Mouse (Mus musculus) limb, embryonic 13.5 days (tissue): ENCODE results near the gene Ptprt. TPM values are rescaled to one million over a fixed set of nuclear protein-coding genes. Genes with fewer than 3 reads are reported as not detected.

Experiments used
- ATAC-seq: fragments of 200-750 bp; cut with Nextera tagmentation; 2 replicates; pipeline ENCODE4 v1.8.0; 2017; ENCODE audit warnings: low read depth, moderate number of reproducible peaks, moderate TSS enrichment; ENCODE audit not compliant: low FRiP score
- H3K27ac ChIP-seq: fragments of 300-500 bp; sonication (generic); 2 replicates; pipeline ENCODE4 v1.5.1; 2015; ENCODE audit warnings: inconsistent platforms, mild to moderate bottlenecking, moderate library complexity
- H3K27me3 ChIP-seq: fragments of 300-500 bp; sonication (generic); 2 replicates; pipeline ENCODE4 v1.6.1; 2015; ENCODE audit warnings: mild to moderate bottlenecking, inconsistent platforms
- H3K36me3 ChIP-seq: fragments of 300-500 bp; sonication (generic); 2 replicates; pipeline ENCODE4 v1.6.1; 2015; ENCODE audit warnings: inconsistent platforms, mild to moderate bottlenecking, moderate library complexity
- H3K4me1 ChIP-seq: fragments of 300-500 bp; sonication (generic); 2 replicates; pipeline ENCODE4 v1.6.1; 2015; ENCODE audit warnings: inconsistent platforms
- H3K4me2 ChIP-seq: fragments of 300-500 bp; sonication (generic); replicated peaks from 2 replicates; pipeline ENCODE4 v1.6.1; 2015; ENCODE audit warnings: inconsistent platforms, mild to moderate bottlenecking, moderate library complexity
- H3K4me3 ChIP-seq: fragments of 300-500 bp; sonication (generic); 2 replicates; pipeline ENCODE4 v1.5.1; 2015; ENCODE audit warnings: moderate library complexity, mild to moderate bottlenecking, inconsistent platforms
- H3K9ac ChIP-seq: fragments of 300-500 bp; sonication (generic); 2 replicates; pipeline ENCODE4 v1.6.1; 2015; ENCODE audit warnings: mild to moderate bottlenecking, inconsistent platforms
- H3K9me3 ChIP-seq: fragments of 300-500 bp; sonication (generic); 2 replicates; pipeline ENCODE4 v1.6.1; 2016; ENCODE audit warnings: inconsistent platforms
- WGBS: fragments of 180-500 bp; shearing (Covaris S2); methylation state at CpG from one replicate; pipeline ENCODE4 v1.1.7; 2015; 5-methylcytosine and 5-hydroxymethylcytosine counted together
- polyA plus RNA-seq: library from polyadenylated mRNA; unstranded; fragments of >200 nt; fragmentation: Nextera tagmentation; extraction: Ambion mirVana; gene quantifications from 2 replicates; pipeline ENCODE4 v1.2.1, GENCODE M21; 2015

Ptprt gene
- polyA plus RNA-seq, 1 experiment from 2014 or later, result 2.6 TPM

DNA sequence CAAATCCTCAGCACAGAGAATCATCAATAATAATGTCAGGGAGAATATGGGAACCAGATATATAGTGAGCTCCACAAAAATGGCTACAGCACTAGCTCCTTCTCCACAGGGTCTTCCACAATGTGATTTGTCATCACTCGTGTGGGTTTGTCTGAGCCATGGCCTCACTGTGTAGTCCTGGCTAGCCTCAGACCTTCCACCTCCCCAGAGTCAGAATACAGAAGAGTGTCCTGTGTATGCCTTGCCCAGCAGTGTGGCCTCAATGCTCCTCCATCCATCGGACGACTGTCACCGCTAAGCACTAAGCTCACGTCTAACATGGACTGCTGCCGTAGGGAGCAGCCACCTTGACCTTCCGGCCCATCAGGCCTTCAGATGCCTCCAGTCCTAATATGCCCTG, 83.1 kb downstream of the Ptprt start:
- H3K4me1 ChIP-seq, result peaks cover 9% of the 10 kb centered on the region; the same call in 1 of the 2 replicates
- WGBS, result 90% methylated on average over 7 of the region's 7 CpGs
- no peak overlapping the region for H3K4me3 ChIP-seq
- no peak overlapping the region for H3K4me2 ChIP-seq
- H3K36me3 ChIP-seq, result no peaks in the 10 kb centered on the region
- no peak overlapping the region for H3K9ac ChIP-seq
- no peaks in the 10 kb centered on the region for H3K9me3 ChIP-seq
- ATAC-seq, result no peak
- no peak overlapping the region for H3K27ac ChIP-seq
- H3K27me3 ChIP-seq, result no peaks in the 10 kb centered on the region

DNA sequence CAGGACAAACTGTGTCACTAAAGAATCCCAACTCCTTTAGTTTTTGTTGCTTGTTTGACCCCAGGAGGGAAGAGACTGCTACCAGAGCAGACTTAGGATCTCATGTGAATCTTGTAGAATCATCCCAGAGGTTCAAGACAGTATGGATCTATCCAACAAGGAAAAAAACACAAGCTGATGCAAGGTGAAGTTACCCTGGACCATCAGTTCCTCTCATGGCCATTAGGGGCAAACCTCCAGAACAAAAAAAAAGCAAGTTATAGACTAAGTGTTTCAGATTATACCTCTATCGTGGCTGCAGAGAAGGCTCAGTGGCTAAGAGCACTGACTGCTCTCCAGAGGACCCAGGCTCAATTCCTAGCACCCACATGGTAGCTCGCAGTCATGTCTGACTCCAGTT, 88.1 kb downstream of the Ptprt start:
- Histone ChIP-seq H3K4me3 (no peak overlapping the region), H3K9me3 (no peaks in the 10 kb centered on the region), H3K36me3 (no peaks in the 10 kb centered on the region), H3K27me3 (no peaks in the 10 kb centered on the region), H3K27ac (no peak overlapping the region), H3K4me1 (peaks cover 9% of the 10 kb centered on the region; the same call in 1 of the 2 replicates), H3K4me2 (no peak overlapping the region), H3K9ac (no peak overlapping the region)
- 75% methylated on average over 2 of the region's 2 CpGs for WGBS
- ATAC-seq, result no peak

DNA sequence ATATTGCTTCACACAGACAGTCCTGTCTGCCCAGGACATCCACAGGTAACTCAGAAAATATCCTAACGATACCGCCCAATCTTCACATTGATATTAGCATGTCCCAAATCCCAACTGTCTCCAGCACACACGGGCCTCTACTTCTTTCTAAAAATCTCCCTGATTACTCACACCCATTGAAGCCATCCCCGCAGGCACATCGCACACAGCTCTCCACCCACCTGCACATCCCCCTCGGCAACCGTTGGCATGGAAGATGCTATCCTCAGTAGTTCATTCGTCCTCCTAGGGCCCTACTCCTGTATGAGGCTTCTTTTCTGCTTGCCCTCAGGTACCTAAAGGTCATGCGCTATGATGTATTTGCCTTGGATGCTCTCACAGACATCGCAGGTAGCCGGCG, 89.9 kb downstream of the Ptprt start:
- ATAC-seq, result no peak
- Histone ChIP-seq H3K27ac (no peak overlapping the region), H3K4me2 (no peak overlapping the region), H3K4me3 (no peak overlapping the region), H3K4me1 (no peaks in the 10 kb centered on the region), H3K36me3 (no peaks in the 10 kb centered on the region), H3K9me3 (no peaks in the 10 kb centered on the region), H3K9ac (no peak overlapping the region), H3K27me3 (no peaks in the 10 kb centered on the region)
- WGBS, result 90% methylated on average over 12 of the region's 12 CpGs

- Histone ChIP-seq H3K4me1 (no peaks in the 10 kb centered on the region), H3K9me3 (no peaks in the 10 kb centered on the region), H3K36me3 (no peaks in the 10 kb centered on the region), H3K27me3 (no peaks in the 10 kb centered on the region), H3K27ac (no peak overlapping the region), H3K4me3 (no peak overlapping the region), H3K4me2 (no peak overlapping the region), H3K9ac (no peak overlapping the region)
- ATAC-seq, result no peak
- 43% methylated on average over 6 of the region's 6 CpGs for WGBS
Measured at GRCm38 (mm10) chr2:162568308-162569100, 92.4 kb downstream of the Ptprt start.

DNA sequence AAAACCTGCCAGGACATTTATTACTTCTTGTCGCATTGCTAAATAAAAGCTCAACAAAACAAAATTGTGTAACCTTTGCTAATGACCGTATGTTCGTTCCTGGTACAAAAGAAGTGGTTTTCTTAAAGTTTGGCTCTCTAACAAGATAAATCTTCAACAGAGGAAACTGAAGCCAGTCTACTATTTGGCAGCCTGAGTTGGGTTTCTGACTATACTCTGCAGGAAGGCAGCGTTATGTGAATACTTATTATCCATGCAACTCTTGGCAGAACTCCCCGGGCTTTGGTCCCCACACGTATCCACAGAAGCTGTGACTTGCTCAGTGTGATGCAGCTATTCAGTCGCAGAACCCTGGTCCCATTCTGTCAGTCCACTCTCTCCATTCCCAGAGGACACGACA, 112.6 kb downstream of the Ptprt start:
- H3K9me3 ChIP-seq, result no peaks in the 10 kb centered on the region
- 72% methylated on average over 8 of the region's 8 CpGs for WGBS
- H3K4me3 ChIP-seq, result no peak overlapping the region
- H3K36me3 ChIP-seq, result no peaks in the 10 kb centered on the region
- H3K27ac ChIP-seq, result no peak overlapping the region
- H3K4me1 ChIP-seq, result peaks cover 5% of the 10 kb centered on the region; the same call in 1 of the 2 replicates
- ATAC-seq, result no peak
- H3K27me3 ChIP-seq, result no peaks in the 10 kb centered on the region
- H3K4me2 ChIP-seq, result no peak overlapping the region
- no peak overlapping the region for H3K9ac ChIP-seq

- ATAC-seq, result no peak
- Histone ChIP-seq H3K27me3 (no peaks in the 10 kb centered on the region), H3K4me1 (no peaks in the 10 kb centered on the region), H3K9me3 (peaks cover 5% of the 10 kb centered on the region), H3K27ac (no peak overlapping the region), H3K4me3 (no peak overlapping the region), H3K9ac (no peak overlapping the region), H3K4me2 (no peak overlapping the region), H3K36me3 (no peaks in the 10 kb centered on the region)
- WGBS, result 36% methylated on average over 7 of the region's 7 CpGs
Measured at GRCm38 (mm10) chr2:162531638-162532037, 129.3 kb downstream of the Ptprt start.

- no peaks in the 10 kb centered on the region for H3K4me1 ChIP-seq
- no peaks in the 10 kb centered on the region for H3K27me3 ChIP-seq
- H3K36me3 ChIP-seq, result no peaks in the 10 kb centered on the region
- H3K9ac ChIP-seq, result no peak overlapping the region
- H3K9me3 ChIP-seq, result no peaks in the 10 kb centered on the region
- H3K4me2 ChIP-seq, result no peak overlapping the region
- no peak overlapping the region for H3K4me3 ChIP-seq
- no peak for ATAC-seq
- WGBS, result 97% methylated on average over 3 of the region's 3 CpGs
- H3K27ac ChIP-seq, result no peak overlapping the region
Measured at GRCm38 (mm10) chr2:162528911-162529310, 132.0 kb downstream of the Ptprt start.

DNA sequence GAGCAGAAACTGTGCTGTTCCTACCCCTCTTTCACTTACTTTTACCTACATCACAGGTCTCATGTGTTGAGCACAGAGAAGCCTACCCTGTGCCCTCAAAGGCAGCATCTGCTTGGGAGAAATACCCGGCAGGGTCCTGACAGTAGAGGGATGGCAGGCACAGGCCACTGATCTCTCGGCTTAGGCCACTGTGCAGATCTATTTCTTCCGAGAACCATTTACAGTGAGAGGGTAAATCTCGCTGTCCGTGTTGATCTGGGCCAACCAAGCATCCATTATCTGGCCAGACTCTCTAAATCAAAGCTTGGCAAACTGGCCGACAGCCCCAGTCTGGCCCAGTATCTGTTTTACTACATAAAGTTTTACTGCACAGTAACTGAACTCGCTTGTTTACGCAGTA, 145.0 kb downstream of the Ptprt start:
- Histone ChIP-seq H3K9me3 (no peaks in the 10 kb centered on the region), H3K4me1 (no peaks in the 10 kb centered on the region; the same call in 1 of the 2 replicates), H3K9ac (no peak overlapping the region), H3K4me2 (no peak overlapping the region), H3K27ac (no peak overlapping the region), H3K27me3 (no peaks in the 10 kb centered on the region), H3K4me3 (no peak overlapping the region), H3K36me3 (no peaks in the 10 kb centered on the region)
- ATAC-seq, result no peak
- WGBS, result 59% methylated on average over 8 of the region's 8 CpGs

- H3K36me3 ChIP-seq, result no peaks in the 10 kb centered on the region
- H3K4me1 ChIP-seq, result no peaks in the 10 kb centered on the region
- H3K4me2 ChIP-seq, result no peak overlapping the region
- no peaks in the 10 kb centered on the region for H3K27me3 ChIP-seq
- no peaks in the 10 kb centered on the region for H3K9me3 ChIP-seq
- ATAC-seq, result no peak
- 89% methylated on average over 4 of the region's 4 CpGs for WGBS
- H3K4me3 ChIP-seq, result no peak overlapping the region
- no peak overlapping the region for H3K9ac ChIP-seq
- no peak overlapping the region for H3K27ac ChIP-seq
Measured at GRCm38 (mm10) chr2:162513072-162513471, 147.9 kb downstream of the Ptprt start.

DNA sequence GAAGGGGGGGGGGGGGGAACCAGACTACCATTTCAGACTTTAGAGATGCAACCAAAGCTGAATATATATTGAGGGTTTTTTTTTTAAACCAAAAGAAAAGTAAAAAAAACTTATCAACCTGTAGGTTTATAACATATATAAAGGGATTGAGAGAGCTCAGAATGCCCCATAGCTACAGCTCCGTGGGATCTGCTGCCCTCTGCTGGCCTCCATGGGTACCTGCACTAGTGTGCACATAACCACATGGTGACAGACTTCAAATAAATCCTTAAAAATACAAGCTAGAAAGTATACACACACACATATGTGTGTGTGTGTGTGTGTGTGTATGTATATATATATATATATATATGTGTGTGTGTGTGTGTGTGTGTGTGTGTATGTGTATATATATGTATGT, 148.9 kb downstream of the Ptprt start:
- no peak overlapping the region for H3K4me2 ChIP-seq
- H3K9me3 ChIP-seq, result no peaks in the 10 kb centered on the region
- H3K36me3 ChIP-seq, result no peaks in the 10 kb centered on the region
- no peak overlapping the region for H3K27ac ChIP-seq
- 91% methylated on average over 1 of the region's 1 CpGs for WGBS
- no peaks in the 10 kb centered on the region for H3K4me1 ChIP-seq
- ATAC-seq, result no peak
- H3K9ac ChIP-seq, result no peak overlapping the region
- H3K27me3 ChIP-seq, result no peaks in the 10 kb centered on the region
- no peak overlapping the region for H3K4me3 ChIP-seq

DNA sequence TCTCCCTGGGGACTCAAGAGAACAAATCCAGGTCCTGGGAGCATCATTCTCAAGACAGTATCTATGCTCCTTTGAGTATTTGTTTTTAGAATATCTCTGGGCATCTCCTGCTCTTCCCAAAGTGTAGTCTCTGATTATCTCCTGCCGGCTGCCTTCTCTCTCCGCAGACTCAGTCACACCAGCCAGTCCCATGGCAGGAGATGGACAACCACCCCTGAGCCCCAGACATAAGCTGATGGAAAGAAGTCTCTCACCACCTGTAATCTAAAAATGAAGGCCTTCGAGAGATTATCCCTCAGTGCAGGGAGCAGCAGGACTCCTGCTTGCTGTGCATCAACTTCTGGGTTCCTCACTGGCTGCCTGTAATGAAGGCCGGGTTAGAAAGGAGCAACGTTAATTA, 151.9 kb downstream of the Ptprt start:
- Histone ChIP-seq H3K4me1 (no peaks in the 10 kb centered on the region), H3K4me3 (no peak overlapping the region), H3K27me3 (no peaks in the 10 kb centered on the region), H3K4me2 (no peak overlapping the region), H3K27ac (no peak overlapping the region), H3K9me3 (no peaks in the 10 kb centered on the region), H3K9ac (no peak overlapping the region), H3K36me3 (no peaks in the 10 kb centered on the region)
- 73% methylated on average over 5 of the region's 5 CpGs for WGBS
- ATAC-seq, result no peak

GRCm38 (mm10) chr2:162507664-162508063, 153.3 kb downstream of the Ptprt start:
- Histone ChIP-seq H3K4me3 (no peak overlapping the region), H3K27ac (no peak overlapping the region), H3K4me1 (no peaks in the 10 kb centered on the region), H3K27me3 (no peaks in the 10 kb centered on the region), H3K9ac (no peak overlapping the region), H3K4me2 (no peak overlapping the region), H3K9me3 (no peaks in the 10 kb centered on the region), H3K36me3 (no peaks in the 10 kb centered on the region)
- WGBS, result 88% methylated on average over 10 of the region's 10 CpGs
- no peak for ATAC-seq

DNA sequence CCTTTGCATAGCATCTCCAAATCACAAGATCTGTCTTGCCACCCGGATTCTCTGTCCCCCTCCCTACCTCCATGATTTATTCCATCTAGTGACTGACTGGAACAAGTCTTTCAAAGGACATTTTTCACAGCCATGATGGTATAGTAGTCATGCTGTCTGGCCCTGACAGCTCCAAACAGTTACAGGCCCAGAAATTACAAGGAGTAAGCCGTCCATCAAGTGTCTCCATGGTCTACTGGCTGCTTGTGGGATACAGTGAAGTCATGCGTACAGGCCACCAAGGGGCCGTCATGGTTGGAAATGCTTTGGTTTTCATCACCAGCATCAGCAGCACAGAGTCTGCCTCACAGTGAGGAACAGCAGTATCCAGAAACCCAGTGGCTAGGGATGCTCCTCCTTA, 156.1 kb downstream of the Ptprt start:
- WGBS, result 85% methylated on average over 4 of the region's 4 CpGs
- H3K4me3 ChIP-seq, result no peak overlapping the region
- no peaks in the 10 kb centered on the region for H3K27me3 ChIP-seq
- no peak for ATAC-seq
- no peaks in the 10 kb centered on the region for H3K4me1 ChIP-seq
- no peak overlapping the region for H3K9ac ChIP-seq
- H3K27ac ChIP-seq, result no peak overlapping the region
- no peaks in the 10 kb centered on the region for H3K36me3 ChIP-seq
- no peaks in the 10 kb centered on the region for H3K9me3 ChIP-seq
- H3K4me2 ChIP-seq, result no peak overlapping the region
